Mouse (Mus musculus) heart, adult 2 months (tissue): ENCODE measurements around the gene Syngr4.

Source experiments
- CTCF ChIP-seq: fragments of 200-600 bp; IDR thresholded peaks from 2 replicates; pipeline ENCODE4 v1.8.1; 2022; ENCODE audit warnings: antibody characterized with exemption, mild to moderate bottlenecking, moderate library complexity
- POLR2A ChIP-seq: fragments of 200-500 bp; IDR thresholded peaks from 2 replicates; pipeline ENCODE4 v1.6.1; 2011; ENCODE audit warnings: mild to moderate bottlenecking, low read depth, low read length, control low read depth; ENCODE audit not compliant: insufficient read depth

- TF ChIP-seq CTCF (no peak), POLR2A (no peak)
These were observed 19.8 kb upstream of the Syngr4 start for GRCm38 (mm10) chr7:45916056-45917003.
